ENCODE assay signal across 8 mouse cellular contexts in genomic region chr2:152766387-152767123, GRCm38 (mm10). TPM values are rescaled to one million over a fixed set of nuclear protein-coding genes. Genes with fewer than 3 reads are reported as not detected.
A peak's percentile ranks its signal among the peaks of the same experiment; 100 is the strongest.
DNase-seq lines count a peak whose midpoint lies in the region; ATAC-seq and TF ChIP-seq lines count a peak whose summit lies in the region.

No protein-coding gene starts in this region.

- peaks cover 10 to 30% of the 10 kb centered on the region in 2 experiments for H3K4me1 ChIP-seq in ES-E14 (ENCODE audit: control insufficient read depth in 2 of 2, insufficient read depth in 2 of 2, low read length in 2 of 2, poor library complexity in 1 of 2)
- H3K4me1 ChIP-seq in forebrain, embryonic 14.5 days (ENCODE audit: control insufficient read depth, insufficient read depth, low read length), result peaks cover 2% of the 10 kb centered on the region; the same call in 1 of the 2 replicates
- peaks cover 63% of the 10 kb centered on the region for H3K4me1 ChIP-seq in liver, embryonic 15.5 days (replicated peaks)

- 26% methylated on average over 25 of the region's 25 CpGs for WGBS in forebrain, embryonic 14.5 days
- whole genome bisulfite sequencing in liver, embryonic 15.5 days (ENCODE audit: insufficient replicate concordance), result 15% methylated on average over 25 of the region's 25 CpGs

- ATAC-seq in cerebellum, adult (ENCODE audit: insufficient number of reproducible peaks, low FRiP score, low TSS enrichment), result 0 out of 2 replicates have a peak, but pooled peaks have one; percentile 50
- peak; percentile 24; the same call in 1 of the 2 replicates for ATAC-seq in forebrain, embryonic 14.5 days
- ATAC-seq in liver, embryonic 15.5 days (ENCODE audit: insufficient read depth), result no peak
- peak; percentile 89 for ATAC-seq in neutrophil, adult 5-6 weeks (ENCODE audit: extremely low read depth, insufficient number of reproducible peaks, low FRiP score, poor library complexity, severe bottlenecking)

- H3K36me3 ChIP-seq in ES-E14 (ENCODE audit: control insufficient read depth, insufficient read depth, low read length, poor library complexity, severe bottlenecking), result no peaks in the 10 kb centered on the region
- H3K36me3 ChIP-seq in forebrain, embryonic 14.5 days (ENCODE audit: control insufficient read depth, insufficient read depth, low read length), result no peaks in the 10 kb centered on the region
- no peaks in the 10 kb centered on the region for H3K36me3 ChIP-seq in liver, embryonic 15.5 days (replicated peaks)

- H3K9ac ChIP-seq in ES-E14 (ENCODE audit: insufficient read depth, low read depth, low read length, poor library complexity, severe bottlenecking), result no peak overlapping the region
- H3K9ac ChIP-seq in forebrain, embryonic 14.5 days (ENCODE audit: low read length), result no peak overlapping the region
- H3K9ac ChIP-seq in liver, embryonic 15.5 days, result no peak overlapping the region; the same call in 1 of the 2 replicates

- H3K27me3 ChIP-seq in forebrain, embryonic 14.5 days (replicated peaks; ENCODE audit: control insufficient read depth, insufficient read depth, low read length), result no peaks in the 10 kb centered on the region
- H3K27me3 ChIP-seq in liver, embryonic 15.5 days, result peaks cover 51% of the 10 kb centered on the region

- in situ Hi-C loops in ES-E14 (cut with MboI; ENCODE audit: low sequenced_read_pairs in 2 of 2, unreplicated experiment in 2 of 2), result loop anchor here in 1 of 2 experiments (10.0 kb wide), 1 partner anchor 72 kb away; no protein-coding TSS in a partner anchor

- no peak overlapping the region for H3K4me2 ChIP-seq in forebrain, embryonic 14.5 days (ENCODE audit: low read length)
- peak overlapping the region; percentile 44 for H3K4me2 ChIP-seq in liver, embryonic 15.5 days

- peak overlapping the region in 1 of 2 experiments; percentile 11; a peak in 2 of 4 replicates for H3K4me3 ChIP-seq in ES-E14 (ENCODE audit: insufficient read depth in 1 of 2, low read depth in 1 of 2, low read length in 2 of 2, poor library complexity in 1 of 2, severe bottlenecking in 1 of 2)
- no peak overlapping the region for H3K4me3 ChIP-seq in forebrain, embryonic 14.5 days (ENCODE audit: low read depth, low read length)
- no peak overlapping the region for H3K4me3 ChIP-seq in liver, embryonic 15.5 days (replicated peaks)

- no peak overlapping the region for H3K27ac ChIP-seq in ES-E14 (ENCODE audit: insufficient read depth, low read depth, low read length, poor library complexity, severe bottlenecking)
- H3K27ac ChIP-seq in forebrain, embryonic 14.5 days (ENCODE audit: low read depth, low read length), result no peak overlapping the region
- H3K27ac ChIP-seq in liver, embryonic 15.5 days (replicated peaks), result no peak overlapping the region; the same call in 1 of the 2 replicates

- no peaks in the 10 kb centered on the region for H3K9me3 ChIP-seq in ES-E14 (ENCODE audit: control insufficient read depth, insufficient read depth, low read depth, low read length)
- H3K9me3 ChIP-seq in forebrain, embryonic 14.5 days (replicated peaks; ENCODE audit: control insufficient read depth, low read length), result no peaks in the 10 kb centered on the region
- H3K9me3 ChIP-seq in liver, embryonic 15.5 days (replicated peaks), result no peaks in the 10 kb centered on the region

- intact Hi-C loops in heart, postnatal 14 days (cut with DNase I), result loop anchor here (1.0 to 2.0 kb wide), 4 partner anchors 18 to 70 kb away; partner anchors contain the start of gene Bcl2l1

- DNase-seq in ES-E14 (ENCODE audit: low read depth, low spot score), result peak; percentile 88
- DNase-seq in forebrain, embryonic 14.5 days (ENCODE audit: low spot score), result peak; percentile 70
- peak; percentile 95 to 98 for DNase-seq in heart, postnatal 14 days
- peak; percentile 98 to 99 for DNase-seq in kidney, postnatal 4 days
- peak; percentile 88 for DNase-seq in testis, postnatal 14 days (ENCODE audit: low spot score)

TF ChIP-seq in ES-E14, 5 proteins besides CTCF, POLR2A, EP300 and RAD21:
- TF ChIP-seq ZC3H11A (IDR thresholded peaks at IDR 0.05; ENCODE audit: borderline replicate concordance, low read depth, low read length) (peak; percentile 66; the same call in 1 of the 2 replicates), MAFK (IDR thresholded peaks at IDR 0.05; ENCODE audit: insufficient read depth, low read depth, low read length) (no peak), ZNF384 (IDR thresholded peaks at IDR 0.05; ENCODE audit: low read depth, low read length) (no peak), CHD2 (IDR thresholded peaks at IDR 0.05; ENCODE audit: low read depth, low read length) (peak; percentile 35; the same call in 1 of the 2 replicates)
TF ChIP-seq in ES-E14: peak in this region for 2.

RNA-seq across cellular contexts. Expression of gene Cox4i2, which starts 12.6 kb away (rescaled TPM):
- 1.7 and 2.3 TPM in 2 replicates for total RNA-seq in ES-E14 (2012; rRNA removed)
- 4.5 and 5.9 TPM in 2 replicates for polyA plus RNA-seq in forebrain, embryonic 14.5 days (2014; fragmentation: Nextera tagmentation; extraction: Ambion mirVana)
- 10 to 100 TPM; 17.8 to 19.1 TPM for total RNA-seq in heart, postnatal 14 days (2021)
- 1.0 and 1.1 TPM in 2 replicates for polyA plus RNA-seq in liver, embryonic 15.5 days (2015; fragmentation: Nextera tagmentation; extraction: Ambion mirVana)
- total RNA-seq in neutrophil, adult 5-6 weeks (2017), result not detected in 2 replicates

RNA-seq across cellular contexts. Expression of gene Id1, which starts 30.5 kb away (rescaled TPM):
- total RNA-seq in ES-E14 (2012; rRNA removed), result 74.5 and 122 TPM in 2 replicates
- polyA plus RNA-seq in forebrain, embryonic 14.5 days (2014; fragmentation: Nextera tagmentation; extraction: Ambion mirVana), result 29.2 and 32.8 TPM in 2 replicates
- 10 to 100 TPM; 82.1 to 85.3 TPM for total RNA-seq in heart, postnatal 14 days (2021)
- 20.5 and 20.9 TPM in 2 replicates for polyA plus RNA-seq in liver, embryonic 15.5 days (2015; fragmentation: Nextera tagmentation; extraction: Ambion mirVana)
- 16.2 and 19.4 TPM in 2 replicates for total RNA-seq in neutrophil, adult 5-6 weeks (2017)
